Mouse (Mus musculus) megakaryocyte, embryonic 14.5 days (primary cell): Measurements from ENCODE around the gene Gnas. TPM values are rescaled to one million over a fixed set of nuclear protein-coding genes. Genes with fewer than 3 reads are reported as not detected.

ENCODE experiments used
- H3K27me3 ChIP-seq: replicated peaks from 2 replicates; pipeline ENCODE3; 2012; ENCODE audit warnings: inconsistent platforms
- H3K36me3 ChIP-seq: replicated peaks from 2 replicates; pipeline ENCODE3; 2012; ENCODE audit warnings: low read length, inconsistent platforms, mixed read lengths
- H3K4me1 ChIP-seq: 2 replicates; pipeline ENCODE4 v1.6.1; 2012; ENCODE audit warnings: inconsistent platforms
- H3K4me3 ChIP-seq: replicated peaks from 2 replicates; pipeline ENCODE3; 2012; ENCODE audit warnings: moderate library complexity, mild to moderate bottlenecking, inconsistent platforms
- H3K9me3 ChIP-seq: 2 replicates; pipeline ENCODE4 v1.6.1; 2012; ENCODE audit warnings: inconsistent platforms
- FLI1 ChIP-seq: IDR thresholded peaks from 2 replicates; pipeline ENCODE4 v1.6.1; 2012; ENCODE audit warnings: low read length, inconsistent platforms, mixed read lengths
- GATA1 ChIP-seq: IDR thresholded peaks from 3 replicates; pipeline ENCODE4 v1.6.1; 2012; ENCODE audit warnings: mixed read lengths, low read length, inconsistent platforms, borderline replicate concordance
- polyA plus RNA-seq: library from polyadenylated mRNA; stranded (reverse); fragments of >175 nt; gene quantifications from 2 replicates; pipeline ENCODE4 v1.2.3, GENCODE M21; 2012; ENCODE audit warnings: low replicate concordance; ENCODE audit not compliant: insufficient read depth

Gnas gene
- polyA plus RNA-seq, 1 experiment, result 1,276 TPM

DNA sequence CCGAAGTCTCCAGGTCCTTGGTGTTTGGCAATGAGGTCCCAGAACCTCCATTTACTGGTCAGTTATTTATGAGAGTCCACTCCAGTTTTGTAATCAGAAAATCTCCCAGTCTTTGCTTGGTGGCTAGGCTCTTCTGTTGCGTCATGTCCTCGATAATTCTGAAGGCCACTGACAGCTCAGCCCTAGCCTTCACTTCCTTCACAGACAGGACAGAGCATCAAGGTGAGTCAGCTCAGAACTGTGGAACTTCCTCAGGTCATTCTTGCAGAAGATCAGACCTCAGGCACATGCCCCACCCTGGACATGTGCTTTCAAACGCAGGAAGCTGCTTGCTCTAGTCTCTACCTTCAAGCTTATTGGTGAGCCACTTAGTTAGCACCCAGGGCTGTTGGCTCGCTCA lies 109.3 kb downstream of the Gnas start:
- peaks cover 13% of the 10 kb centered on the region for H3K9me3 ChIP-seq
- peaks cover 6% of the 10 kb centered on the region; the same call in 1 of the 2 replicates for H3K4me1 ChIP-seq
- peaks cover 6% of the 10 kb centered on the region for H3K27me3 ChIP-seq
- H3K36me3 ChIP-seq, result no peaks in the 10 kb centered on the region
- TF ChIP-seq FLI1, result no peak
- no peak for TF ChIP-seq GATA1
- no peak overlapping the region for H3K4me3 ChIP-seq

Other genes with a start within 250 kb of the Gnas start
- 13.6 and 41.1 TPM in 2 replicates for gene Stx16, start 208.0 kb upstream of the Gnas start, polyA plus RNA-seq
- gene Npepl1, start 174.0 kb upstream of the Gnas start, polyA plus RNA-seq, result 121 and 165 TPM in 2 replicates
- gene Gm20721, start 62.4 kb downstream of the Gnas start, polyA plus RNA-seq, result 0.57 TPM in 1 of 2 replicates, not detected in the other
- 36.2 and 36.8 TPM in 2 replicates for gene Nelfcd, start 131.5 kb downstream of the Gnas start, polyA plus RNA-seq
- gene Ctsz, start 154.7 kb downstream of the Gnas start, polyA plus RNA-seq, result 145 and 269 TPM in 2 replicates
- 11.2 and 32.6 TPM in 2 replicates for gene Tubb1, start 166.4 kb downstream of the Gnas start, polyA plus RNA-seq
- 161 and 328 TPM in 2 replicates for gene Atp5e, start 179.8 kb downstream of the Gnas start, polyA plus RNA-seq
- gene Prelid3b, start 188.8 kb downstream of the Gnas start, polyA plus RNA-seq, result 4.1 and 30.0 TPM in 2 replicates